Mouse (Mus musculus) T-helper 1 cell (primary cell): ENCODE measurements around the gene Afg1l.

Source experiments
- in situ Hi-C: fragments of 300-600 bp; cut with MboI, MseI; formaldehyde crosslinking; loops from one replicate; pipeline ENCODE4 v1.15.1; 2025; ENCODE audit warnings: high pct_unique_total_duplicates

Afg1l gene

DNA sequence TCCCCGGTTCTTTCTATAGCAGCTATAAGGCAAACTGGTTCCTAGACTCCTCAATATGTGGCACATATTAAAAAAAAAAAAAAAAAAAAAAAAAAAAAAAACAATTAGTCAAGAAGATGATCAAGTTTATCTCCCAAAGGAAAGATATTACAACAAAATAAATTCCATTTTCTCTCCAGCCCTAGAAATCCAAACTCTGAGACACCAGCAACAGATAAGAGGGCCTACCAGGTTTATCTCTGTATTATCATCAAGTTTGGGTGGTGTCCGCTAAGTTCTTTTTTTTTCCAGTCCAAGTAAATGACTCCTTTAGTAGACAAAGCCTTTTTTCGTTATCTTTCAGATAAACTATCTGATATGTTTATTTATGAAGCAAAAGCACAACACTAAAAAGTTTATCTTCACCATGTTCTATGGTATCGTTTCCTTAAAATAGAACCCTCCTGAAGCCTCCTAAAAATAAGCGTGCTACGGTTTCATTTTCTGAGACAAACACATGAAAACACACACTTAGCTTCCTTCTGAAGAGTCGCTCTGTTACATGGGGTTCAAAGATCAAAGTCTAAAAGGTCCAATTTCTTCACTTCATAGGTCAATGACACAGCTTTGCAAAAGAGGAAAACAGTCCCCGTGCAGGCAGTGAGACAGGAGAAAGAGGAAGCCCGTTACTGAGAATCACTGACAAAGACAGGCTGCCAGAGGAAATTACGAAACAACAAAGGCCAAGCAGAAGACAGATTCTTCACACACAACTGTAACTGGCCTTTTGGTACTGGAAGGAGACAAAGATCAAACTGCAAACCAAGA lies 207.9 kb downstream of the Afg1l start:
- in situ Hi-C loops: loop anchor here (10.0 kb wide), 1 partner anchor 624 kb away; no protein-coding TSS in a partner anchor

DNA sequence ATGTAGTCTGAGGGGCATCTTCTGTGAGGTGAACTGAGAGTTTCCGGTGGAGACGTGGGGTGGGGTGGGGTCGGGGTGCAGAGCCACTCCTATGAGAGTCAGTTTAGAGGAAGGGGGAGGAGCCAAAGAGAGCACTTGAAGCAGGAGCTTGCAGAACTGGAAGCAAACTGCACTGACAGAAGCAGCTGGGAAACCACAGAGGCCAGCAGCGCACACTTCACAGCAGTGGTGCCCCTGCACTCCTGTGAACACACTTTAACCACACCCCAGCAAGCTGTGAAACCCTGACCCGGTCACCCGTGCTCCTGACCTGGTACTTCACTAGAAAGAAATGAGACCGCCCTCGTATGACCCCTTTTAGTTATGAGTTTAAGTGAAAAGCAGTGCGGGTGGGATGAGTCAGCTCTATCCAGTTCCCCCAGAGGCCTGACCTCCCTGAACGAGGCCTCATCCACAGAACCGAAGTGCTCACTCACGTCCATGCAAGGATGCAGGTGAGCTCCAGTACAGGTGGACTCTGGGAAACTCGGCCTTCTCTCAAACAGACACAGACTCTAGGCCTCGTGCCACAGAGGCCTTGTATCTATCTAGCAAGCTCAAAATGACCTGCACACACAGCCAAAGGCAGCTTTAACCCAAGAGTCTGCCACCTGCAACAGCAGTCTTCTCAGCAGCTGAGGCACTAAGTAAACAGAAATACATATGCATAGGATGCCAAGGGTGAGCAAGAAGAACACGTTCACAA lies 208.9 kb downstream of the Afg1l start:
- in situ Hi-C loops: loop anchor here (5.0 to 10.0 kb wide), 2 partner anchors 625 to 747 kb away; no protein-coding TSS in a partner anchor

DNA sequence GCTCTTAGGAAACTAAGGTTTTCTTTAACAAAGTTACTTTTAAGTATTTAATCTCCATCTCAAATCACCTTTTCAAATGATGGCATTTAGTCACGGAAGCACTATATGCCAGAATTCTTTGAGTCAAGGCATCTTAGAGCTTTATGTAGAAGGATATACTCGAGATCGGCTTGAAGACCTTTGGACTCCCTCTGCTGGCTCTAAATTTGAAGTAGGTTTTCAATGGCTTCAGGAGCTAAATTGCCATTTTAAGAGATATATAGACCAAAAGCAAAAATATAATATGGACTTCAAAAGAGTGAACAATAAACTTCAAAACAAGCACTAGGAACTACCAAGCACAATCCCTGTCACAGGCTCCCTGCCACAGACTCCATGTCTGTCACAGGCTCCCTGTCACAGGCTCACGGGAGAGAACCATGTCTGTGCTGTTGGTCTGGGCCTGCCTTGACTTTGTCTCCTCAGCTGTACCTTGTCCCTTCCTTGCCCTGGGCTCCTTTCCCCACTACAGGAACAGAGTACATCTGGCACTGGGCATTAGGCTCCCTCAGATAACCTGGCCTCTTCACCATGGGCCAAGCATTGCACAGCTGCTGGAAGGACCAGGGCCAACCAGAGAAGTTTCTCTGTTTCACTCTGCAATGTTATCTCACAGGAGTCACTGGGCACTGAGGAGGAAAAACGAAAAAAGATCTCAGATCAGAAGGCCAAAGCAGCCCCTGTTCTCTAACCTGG lies 210.4 kb downstream of the Afg1l start:
- in situ Hi-C loops: loop anchor here (5.0 kb wide), 1 partner anchor 746 kb away; no protein-coding TSS in a partner anchor

DNA sequence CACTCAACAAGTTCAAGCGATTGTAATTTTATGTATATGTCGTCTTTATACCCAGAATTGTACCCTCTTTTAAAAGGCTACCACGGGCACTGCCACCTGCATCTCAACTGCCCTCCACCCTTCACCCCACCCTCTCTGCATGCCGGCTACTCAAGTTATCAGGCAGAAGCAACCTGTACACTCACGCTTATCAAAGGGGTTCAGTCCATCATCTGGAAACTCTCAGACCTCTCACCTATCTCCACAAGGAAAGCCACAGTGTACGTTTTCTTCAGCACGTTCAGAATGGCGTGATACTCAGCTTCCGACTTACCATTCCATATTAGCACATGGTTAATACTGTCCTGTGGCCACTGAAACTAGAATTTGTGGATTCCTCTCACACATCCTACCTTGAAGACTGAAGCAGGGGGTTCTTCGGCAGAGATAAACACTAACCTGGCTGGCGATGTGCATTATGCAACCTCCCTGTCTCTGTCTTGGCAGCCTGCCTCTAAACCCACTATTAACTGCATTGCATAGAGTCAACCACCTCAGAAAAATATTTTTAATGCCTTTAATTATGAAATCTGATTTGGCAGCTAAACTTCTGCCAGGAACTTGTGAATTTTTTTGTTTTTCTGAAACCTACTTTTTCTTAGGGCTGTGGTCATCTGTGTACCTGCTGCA lies 213.2 kb downstream of the Afg1l start:
- in situ Hi-C loops: loop anchor here (5.0 kb wide), 1 partner anchor 743 kb away; no protein-coding TSS in a partner anchor

DNA sequence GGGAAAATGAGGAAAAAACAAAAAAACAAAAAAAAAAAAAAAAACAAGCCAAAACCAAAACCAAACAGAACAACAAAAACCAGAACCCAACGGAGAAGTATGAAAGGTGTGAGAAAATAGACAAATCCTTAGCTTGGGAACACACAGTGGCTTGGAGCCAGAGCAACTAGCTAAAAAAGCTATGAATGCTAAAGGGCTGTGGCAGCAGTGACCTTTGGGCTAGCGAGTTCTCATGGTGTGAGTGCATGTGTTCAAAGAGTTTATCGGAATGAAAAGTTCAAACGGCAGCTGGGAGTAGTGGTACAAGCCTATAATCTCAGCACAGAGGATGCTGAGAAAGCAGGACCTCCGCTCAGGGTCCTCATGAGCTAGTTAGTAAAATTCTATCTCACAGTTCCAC lies 214.2 kb downstream of the Afg1l start:
- in situ Hi-C loops: no loop called here

DNA sequence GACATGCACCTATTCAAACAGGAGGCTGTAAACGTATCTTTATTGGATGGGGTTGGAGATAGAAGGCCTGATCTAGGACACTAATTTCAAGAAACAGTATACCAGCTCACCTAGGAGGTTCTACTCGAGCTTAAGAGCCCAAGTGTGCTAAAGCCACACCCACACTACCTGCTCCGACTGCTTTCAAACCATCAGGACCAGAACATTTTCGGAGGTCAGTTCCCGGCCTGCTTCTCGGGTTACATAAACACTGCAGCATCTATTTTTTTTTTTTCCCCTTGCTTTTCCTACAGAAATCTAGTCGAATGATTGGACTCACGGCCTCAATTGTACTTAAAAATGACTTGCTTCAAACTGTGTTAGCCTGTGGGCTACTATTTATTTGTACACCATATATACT lies 214.7 kb downstream of the Afg1l start:
- in situ Hi-C loops: no loop called here
